Mouse (Mus musculus) myocyte (in vitro differentiated cells): ENCODE data around the gene Trim28. TPM values are rescaled to one million over a fixed set of nuclear protein-coding genes. Genes with fewer than 3 reads are reported as not detected.
A peak's percentile ranks its signal among the peaks of the same experiment; 100 is the strongest.

Experiments used
- H3K27me3 ChIP-seq: one replicate; pipeline ENCODE4 v1.6.1; 2011; ENCODE audit not compliant: control insufficient read depth, insufficient read depth, insufficient read length
- H3K36me3 ChIP-seq: one replicate; pipeline ENCODE4 v1.6.1; 2011; ENCODE audit not compliant: control insufficient read depth, insufficient read depth
- H3K4me2 ChIP-seq: one replicate; pipeline ENCODE4 v1.6.1; 2011; ENCODE audit warnings: low read depth, control low read depth
- H3K4me3 ChIP-seq: one replicate; pipeline ENCODE4 v1.5.1; 2011; ENCODE audit warnings: mild to moderate bottlenecking, control low read depth, moderate library complexity
- H3K79me2 ChIP-seq: one replicate; pipeline ENCODE4 v1.6.1; 2011; ENCODE audit not compliant: control insufficient read depth, insufficient read depth
- H3ac ChIP-seq: one replicate; pipeline ENCODE4 v1.6.1; 2011; ENCODE audit not compliant: control insufficient read depth, insufficient read length
- CEBPB ChIP-seq: IDR thresholded peaks from 2 replicates; pipeline ENCODE4 v1.6.1; 2011; ENCODE audit warnings: mild to moderate bottlenecking, moderate library complexity; ENCODE audit not compliant: poor library complexity, insufficient read depth, severe bottlenecking
- E2F4 ChIP-seq: IDR thresholded peaks from one replicate; pipeline ENCODE4 v1.6.1; 2011; ENCODE audit warnings: mild to moderate bottlenecking, control low read depth, moderate library complexity; ENCODE audit not compliant: insufficient read depth
- MAX ChIP-seq: IDR thresholded peaks from one replicate; pipeline ENCODE4 v1.6.1; 2011; ENCODE audit warnings: low read depth, mild to moderate bottlenecking, control low read depth
- MYOD1 ChIP-seq, 3 experiments: IDR thresholded peaks; one replicate each; pipeline ENCODE4 v1.6.1; 2011; ENCODE audit warnings: control low read depth in 2 of 3, low read depth in 2 of 3, mild to moderate bottlenecking in 2 of 3, moderate library complexity in 1 of 3; ENCODE audit not compliant: insufficient read length in 2 of 3, control insufficient read depth in 1 of 3
- MYOG ChIP-seq, 3 experiments: IDR thresholded peaks; one replicate each; pipeline ENCODE4 v1.6.1; 2011; ENCODE audit warnings: control low read depth in 2 of 3, low read depth in 2 of 3, mild to moderate bottlenecking in 2 of 3; ENCODE audit not compliant: insufficient read length in 2 of 3, control insufficient read depth in 1 of 3, insufficient read depth in 1 of 3
- POLR2A ChIP-seq: IDR thresholded peaks from one replicate; pipeline ENCODE4 v1.6.1; 2011; ENCODE audit warnings: low read depth, mild to moderate bottlenecking, control low read depth, moderate library complexity; ENCODE audit not compliant: insufficient read length
- POLR2AphosphoS2 ChIP-seq: IDR thresholded peaks from one replicate; pipeline ENCODE4 v1.6.1; 2011; ENCODE audit warnings: low read depth, control low read depth; ENCODE audit not compliant: insufficient read length
- REST ChIP-seq: IDR thresholded peaks from one replicate; pipeline ENCODE4 v1.6.1; 2011; ENCODE audit warnings: mild to moderate bottlenecking, control low read depth, moderate library complexity; ENCODE audit not compliant: insufficient read depth, insufficient read length
- SRF ChIP-seq: IDR thresholded peaks from one replicate; pipeline ENCODE4 v1.6.1; 2011; ENCODE audit warnings: low read depth; ENCODE audit not compliant: control insufficient read depth, insufficient read length
- TCF12 ChIP-seq: IDR thresholded peaks from one replicate; pipeline ENCODE4 v1.6.1; 2011; ENCODE audit warnings: mild to moderate bottlenecking, control low read depth; ENCODE audit not compliant: poor library complexity, insufficient read depth, severe bottlenecking
- TCF3 ChIP-seq: IDR thresholded peaks from one replicate; pipeline ENCODE4 v1.6.1; 2011; ENCODE audit warnings: low read depth, control low read depth; ENCODE audit not compliant: insufficient read length
- USF1 ChIP-seq: IDR thresholded peaks from one replicate; pipeline ENCODE4 v1.6.1; 2011; ENCODE audit warnings: low read depth, mild to moderate bottlenecking, control low read depth, moderate library complexity
- polyA plus RNA-seq: library from polyadenylated mRNA; unstranded; fragments of >200 nt; fragmentation: generic; extraction: Trizol; gene quantifications from one replicate; pipeline ENCODE4 v1.2.1, GENCODE M21; 2012; ENCODE audit warnings: missing spikeins

Trim28 gene
- polyA plus RNA-seq, 1 experiment: 252 TPM

DNA sequence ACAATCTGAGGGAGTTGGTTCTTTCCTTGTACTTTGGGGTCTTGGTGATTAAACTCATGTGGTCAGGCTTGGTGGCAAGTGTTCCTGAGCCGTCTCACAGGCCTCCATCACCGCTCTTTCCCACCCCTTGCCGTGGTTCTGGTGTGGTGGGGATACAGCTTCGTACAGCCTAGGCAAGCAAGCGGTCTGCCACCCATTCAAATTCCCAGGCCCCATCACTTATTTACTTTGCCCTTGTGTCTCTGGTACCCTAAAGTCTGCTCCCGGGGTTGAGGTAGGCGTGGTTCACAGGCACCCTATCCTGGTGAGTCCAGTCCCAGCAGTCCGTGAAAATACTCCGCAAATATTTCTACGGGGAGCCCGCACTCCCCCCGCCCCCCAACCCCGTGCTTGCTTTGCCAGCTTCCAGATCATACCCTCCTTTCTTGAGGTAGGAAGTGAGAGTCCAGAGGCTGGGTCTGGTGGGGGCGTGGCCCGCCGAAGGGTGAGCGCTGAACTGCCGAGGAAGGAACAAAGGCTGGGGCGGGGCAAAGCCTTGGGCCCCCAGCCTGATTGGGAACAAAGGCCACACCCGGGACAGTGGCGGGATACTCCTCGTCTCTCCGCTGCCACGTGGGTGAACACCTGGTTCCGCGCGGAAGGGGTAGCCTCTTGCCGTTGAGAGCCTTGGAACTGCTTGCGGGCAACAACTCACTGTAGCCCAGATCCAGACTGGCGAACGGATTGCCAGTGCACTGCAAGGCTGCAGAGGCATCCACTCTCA lies 24.0 kb downstream of the Trim28 start:
- no peaks in the 10 kb centered on the region for H3K27me3 ChIP-seq
- TF ChIP-seq CEBPB: no peak
- TF ChIP-seq SRF: peak; percentile 32
- TF ChIP-seq MAX: no peak
- peak in 1 of 3 experiments; percentile 26 for TF ChIP-seq MYOG (IDR thresholded peaks at IDR 0.05; ENCODE audit: control insufficient read depth in 1 of 3, insufficient read depth in 1 of 3, insufficient read length in 2 of 3, low read depth in 2 of 3)
- no peak for TF ChIP-seq TCF12
- TF ChIP-seq POLR2A: peak; percentile 44
- TF ChIP-seq MYOD1 (IDR thresholded peaks at IDR 0.05; ENCODE audit: control insufficient read depth in 1 of 3, insufficient read length in 2 of 3, low read depth in 2 of 3): peak in 2 of 3 experiments; percentile 36 to 61
- H3K4me2 ChIP-seq: peak overlapping the region; percentile 96
- H3K36me3 ChIP-seq: peaks cover 15% of the 10 kb centered on the region
- peak overlapping the region; percentile 92 for H3ac ChIP-seq
- peaks cover 31% of the 10 kb centered on the region for H3K79me2 ChIP-seq
- peak overlapping the region; percentile 51 for H3K4me3 ChIP-seq

- Histone ChIP-seq H3K4me2 (peak overlapping the region; percentile 96), H3K36me3 (peaks cover 25% of the 10 kb centered on the region), H3ac (peak overlapping the region; percentile 92), H3K79me2 (peaks cover 31% of the 10 kb centered on the region), H3K4me3 (peak overlapping the region; percentile 51), H3K27me3 (no peaks in the 10 kb centered on the region)
- no peak for TF ChIP-seq TCF12
- peak; percentile 46 for TF ChIP-seq SRF
- TF ChIP-seq POLR2A: peak; percentile 98
- TF ChIP-seq REST: no peak
- peak in 2 of 3 experiments; percentile 4 for TF ChIP-seq MYOG (IDR thresholded peaks at IDR 0.05; ENCODE audit: control insufficient read depth in 1 of 3, insufficient read depth in 1 of 3, insufficient read length in 2 of 3, low read depth in 2 of 3)
- TF ChIP-seq MYOD1 (IDR thresholded peaks at IDR 0.05; ENCODE audit: control insufficient read depth in 1 of 3, insufficient read length in 2 of 3, low read depth in 2 of 3): peak in 1 of 3 experiments; percentile 22
- peak; percentile 94 for TF ChIP-seq POLR2AphosphoS2
Observed at GRCm38 (mm10) chr7:13023928-13024731, 25.2 kb downstream of the Trim28 start.

GRCm38 (mm10) chr7:13024805-13025204 lies 25.9 kb downstream of the Trim28 start:
- Histone ChIP-seq H3K4me2 (peak overlapping the region; percentile 88), H3K36me3 (peaks cover 30% of the 10 kb centered on the region), H3ac (peak overlapping the region; percentile 92), H3K4me3 (peak overlapping the region; percentile 51), H3K27me3 (no peaks in the 10 kb centered on the region), H3K79me2 (peaks cover 31% of the 10 kb centered on the region)
- TF ChIP-seq POLR2AphosphoS2 (peak; percentile 38), POLR2A (peak; percentile 33), TCF3 (no peak)

DNA sequence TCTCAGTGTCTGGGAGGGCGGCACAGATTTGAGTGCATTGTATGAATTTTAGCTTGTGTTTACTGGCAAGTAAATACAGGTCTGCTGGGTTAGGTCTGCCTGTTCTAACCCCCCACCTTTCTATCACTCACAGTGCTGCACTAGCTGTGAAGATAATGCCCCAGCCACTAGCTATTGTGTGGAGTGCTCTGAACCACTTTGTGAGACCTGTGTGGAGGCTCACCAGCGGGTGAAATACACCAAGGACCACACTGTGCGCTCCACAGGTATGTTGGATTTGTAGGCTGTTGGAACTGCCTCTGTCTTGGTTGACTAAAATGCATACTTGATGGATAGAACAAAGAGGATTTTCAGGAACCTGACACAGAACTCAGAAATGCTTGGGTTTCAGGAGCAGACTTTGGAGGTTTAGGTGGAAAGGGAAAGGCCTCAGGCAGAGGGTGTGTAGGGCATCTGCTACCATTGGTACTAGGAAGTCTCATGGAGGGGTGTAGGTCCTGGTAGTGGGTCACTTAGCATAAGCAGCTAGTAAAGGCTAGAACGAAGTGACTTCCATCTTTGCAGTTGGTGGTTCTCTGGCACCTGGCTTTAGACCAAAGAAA lies 26.7 kb downstream of the Trim28 start:
- H3ac ChIP-seq: peak overlapping the region; percentile 92
- peaks cover 31% of the 10 kb centered on the region for H3K79me2 ChIP-seq
- H3K4me2 ChIP-seq: peak overlapping the region; percentile 88
- no peak for TF ChIP-seq POLR2AphosphoS2
- TF ChIP-seq POLR2A: no peak
- no peak for TF ChIP-seq E2F4
- TF ChIP-seq MAX: no peak
- no peak for TF ChIP-seq TCF3
- no peak for TF ChIP-seq USF1
- no peak for TF ChIP-seq MYOD1 (IDR thresholded peaks at IDR 0.05; ENCODE audit: control insufficient read depth in 1 of 3, insufficient read length in 2 of 3, low read depth in 2 of 3)
- no peak for TF ChIP-seq TCF12
- no peak for TF ChIP-seq REST
- no peak for TF ChIP-seq CEBPB
- TF ChIP-seq SRF: no peak
- no peak for TF ChIP-seq MYOG (IDR thresholded peaks at IDR 0.05; ENCODE audit: control insufficient read depth in 1 of 3, insufficient read depth in 1 of 3, insufficient read length in 2 of 3, low read depth in 2 of 3)
- peaks cover 38% of the 10 kb centered on the region for H3K36me3 ChIP-seq
- no peaks in the 10 kb centered on the region for H3K27me3 ChIP-seq
- peak overlapping the region; percentile 51 for H3K4me3 ChIP-seq
